Mouse (Mus musculus) ES-E14 (cell line): ENCODE data around the gene Dab1. TPM values are rescaled to one million over a fixed set of nuclear protein-coding genes. Genes with fewer than 3 reads are reported as not detected.

Source experiments
- DNase-seq: peaks from one replicate; pipeline ENCODE4 v3.0.0-alpha.2; 2013; ENCODE audit warnings: low read depth, low spot score
- H3K27ac ChIP-seq: 2 replicates; pipeline ENCODE4 v1.5.1; 2012; ENCODE audit warnings: low read depth, mild to moderate bottlenecking, low read length, moderate library complexity, mixed read lengths; ENCODE audit not compliant: poor library complexity, insufficient read depth, severe bottlenecking
- H3K36me3 ChIP-seq: 2 replicates; pipeline ENCODE4 v1.6.1; 2012; ENCODE audit warnings: mild to moderate bottlenecking, low read length, moderate library complexity, mixed read lengths; ENCODE audit not compliant: control insufficient read depth, poor library complexity, insufficient read depth, severe bottlenecking
- H3K4me1 ChIP-seq, 2 experiments: fragments of 150-350 bp in 1 of 2; sonication (generic) in 1 of 2; 2 replicates each; pipeline ENCODE4 v1.6.1; 2012; ENCODE audit warnings: low read length in 2 of 2, mild to moderate bottlenecking in 1 of 2, mixed read lengths in 1 of 2; ENCODE audit not compliant: control insufficient read depth in 2 of 2, insufficient read depth in 2 of 2, poor library complexity in 1 of 2
- H3K4me3 ChIP-seq, 2 experiments: fragments of 150-350 bp in 1 of 2; sonication (generic) in 1 of 2; 2 replicates each; pipeline ENCODE4 v1.5.1; 2012; ENCODE audit warnings: low read length in 2 of 2, low read depth in 1 of 2, mild to moderate bottlenecking in 1 of 2, mixed read lengths in 1 of 2; ENCODE audit not compliant: insufficient read depth in 1 of 2, poor library complexity in 1 of 2, severe bottlenecking in 1 of 2
- H3K9ac ChIP-seq: 2 replicates; pipeline ENCODE4 v1.6.1; 2012; ENCODE audit warnings: low read depth, mild to moderate bottlenecking, low read length, mixed read lengths; ENCODE audit not compliant: poor library complexity, insufficient read depth, severe bottlenecking
- H3K9me3 ChIP-seq: fragments of 150-350 bp; sonication (generic); 2 replicates; pipeline ENCODE4 v1.6.1; 2012; ENCODE audit warnings: low read depth, mild to moderate bottlenecking, low read length; ENCODE audit not compliant: control insufficient read depth, insufficient read depth
- CHD2 ChIP-seq: IDR thresholded peaks from 2 replicates; pipeline ENCODE4 v1.6.1; 2014; ENCODE audit warnings: mild to moderate bottlenecking, low read depth, low read length, inconsistent platforms
- HCFC1 ChIP-seq: IDR thresholded peaks from 2 replicates; pipeline ENCODE4 v1.6.1; 2012; ENCODE audit warnings: low read length, inconsistent platforms, borderline replicate concordance; ENCODE audit not compliant: insufficient read depth
- MAFK ChIP-seq: IDR thresholded peaks from 2 replicates; pipeline ENCODE4 v1.6.1; 2014; ENCODE audit warnings: mild to moderate bottlenecking, low read depth, low read length, inconsistent platforms; ENCODE audit not compliant: insufficient read depth
- ZC3H11A ChIP-seq: IDR thresholded peaks from 2 replicates; pipeline ENCODE4 v1.6.1; 2012; ENCODE audit warnings: low read depth, mild to moderate bottlenecking, inconsistent platforms, low read length, borderline replicate concordance
- ZNF384 ChIP-seq: IDR thresholded peaks from 2 replicates; pipeline ENCODE4 v1.6.1; 2012; ENCODE audit warnings: low read depth, low read length, inconsistent platforms
- in situ Hi-C, 2 experiments: fragments of 600-800 bp; cut with MboI; formaldehyde crosslinking; loops; one replicate each; pipeline ENCODE4 v1.15.1; 2025; ENCODE audit warnings: low sequenced_read_pairs in 2 of 2, inconsistent platforms in 1 of 2; ENCODE audit not compliant: unreplicated experiment in 2 of 2
- total RNA-seq: library from RNA; depleted of rRNA; stranded (reverse); fragments of 300-350 nt; gene quantifications from 2 replicates; pipeline ENCODE4 v1.2.3, GENCODE M21; 2012

Dab1 gene
- total RNA-seq, 1 experiment: 7.9 TPM

- TF ChIP-seq CHD2 (no peak), ZNF384 (no peak), ZC3H11A (no peak), MAFK (no peak), HCFC1 (no peak)
- Histone ChIP-seq H3K9ac (no peak overlapping the region), H3K27ac (no peak overlapping the region), H3K4me3 (no peak overlapping the region), H3K9me3 (no peaks in the 10 kb centered on the region), H3K36me3 (no peaks in the 10 kb centered on the region; the same call in 1 of the 2 replicates), H3K4me1 (no peaks in the 10 kb centered on the region)
- no peak for DNase-seq
- in situ Hi-C loops: no loop called here
Measured at GRCm38 (mm10) chr4:104729185-104729584, 1110.0 kb downstream of the Dab1 start.

GRCm38 (mm10) chr4:104746500-104746899 lies 1127.3 kb downstream of the Dab1 start:
- no peak overlapping the region for H3K27ac ChIP-seq
- no peak overlapping the region for H3K9ac ChIP-seq
- H3K9me3 ChIP-seq: no peaks in the 10 kb centered on the region
- no peak for DNase-seq
- in situ Hi-C loops: no loop called here
- TF ChIP-seq CHD2: no peak
- TF ChIP-seq ZNF384: no peak
- no peak for TF ChIP-seq HCFC1
- TF ChIP-seq ZC3H11A: no peak
- no peak for TF ChIP-seq MAFK
- no peaks in the 10 kb centered on the region for H3K4me1 ChIP-seq
- no peak overlapping the region for H3K4me3 ChIP-seq
- no peaks in the 10 kb centered on the region for H3K36me3 ChIP-seq

- TF ChIP-seq ZC3H11A (no peak), HCFC1 (no peak), MAFK (no peak), CHD2 (no peak), ZNF384 (no peak)
- H3K36me3 ChIP-seq: no peaks in the 10 kb centered on the region
- no peak overlapping the region for H3K9ac ChIP-seq
- in situ Hi-C loops: no loop called here
- no peaks in the 10 kb centered on the region for H3K9me3 ChIP-seq
- no peaks in the 10 kb centered on the region for H3K4me1 ChIP-seq
- H3K27ac ChIP-seq: no peak overlapping the region
- H3K4me3 ChIP-seq: no peak overlapping the region
- DNase-seq: no peak
Measured at GRCm38 (mm10) chr4:104754090-104754489, 1134.9 kb downstream of the Dab1 start.

- DNase-seq: no peak
- in situ Hi-C loops: no loop called here
- TF ChIP-seq MAFK (no peak), HCFC1 (no peak), CHD2 (no peak), ZC3H11A (no peak), ZNF384 (no peak)
- H3K4me3 ChIP-seq: no peak overlapping the region
- no peak overlapping the region for H3K9ac ChIP-seq
- H3K36me3 ChIP-seq: no peaks in the 10 kb centered on the region
- H3K4me1 ChIP-seq: no peaks in the 10 kb centered on the region
- H3K9me3 ChIP-seq: no peaks in the 10 kb centered on the region
- H3K27ac ChIP-seq: no peak overlapping the region
Measured at GRCm38 (mm10) chr4:104760878-104761624, 1141.9 kb downstream of the Dab1 start.
